Mouse (Mus musculus) midbrain, embryonic 13.5 days (tissue): ENCODE results near the gene Crabp1. TPM values are rescaled to one million over a fixed set of nuclear protein-coding genes. Genes with fewer than 3 reads are reported as not detected.

Experiments used
- ATAC-seq: fragments of 200-750 bp; cut with Nextera tagmentation; 2 replicates; pipeline ENCODE4 v1.8.0; 2017; ENCODE audit warnings: mild to moderate bottlenecking, moderate TSS enrichment, moderate library complexity
- H3K27ac ChIP-seq: fragments of 300-500 bp; sonication (generic); 2 replicates; pipeline ENCODE4 v1.5.1; 2015; ENCODE audit warnings: inconsistent platforms, mild to moderate bottlenecking, moderate library complexity
- H3K27me3 ChIP-seq: fragments of 300-500 bp; sonication (generic); 2 replicates; pipeline ENCODE4 v1.6.1; 2015; ENCODE audit warnings: mild to moderate bottlenecking, inconsistent platforms
- H3K36me3 ChIP-seq: fragments of 300-500 bp; sonication (generic); 2 replicates; pipeline ENCODE4 v1.6.1; 2015; ENCODE audit warnings: mild to moderate bottlenecking, inconsistent platforms
- H3K4me1 ChIP-seq: fragments of 300-500 bp; sonication (generic); replicated peaks from 2 replicates; pipeline ENCODE4 v1.6.1; 2015; ENCODE audit warnings: inconsistent platforms
- H3K4me2 ChIP-seq: fragments of 300-500 bp; sonication (generic); replicated peaks from 2 replicates; pipeline ENCODE4 v1.6.1; 2015; ENCODE audit warnings: moderate library complexity, mild to moderate bottlenecking, inconsistent platforms
- H3K4me3 ChIP-seq: fragments of 300-500 bp; sonication (generic); replicated peaks from 2 replicates; pipeline ENCODE4 v1.5.1; 2015; ENCODE audit warnings: mild to moderate bottlenecking, inconsistent platforms
- H3K9ac ChIP-seq: fragments of 300-500 bp; sonication (generic); replicated peaks from 2 replicates; pipeline ENCODE4 v1.6.1; 2015; ENCODE audit warnings: mild to moderate bottlenecking, inconsistent platforms
- H3K9me3 ChIP-seq: fragments of 300-500 bp; sonication (generic); 2 replicates; pipeline ENCODE4 v1.6.1; 2016; ENCODE audit warnings: mild to moderate bottlenecking, inconsistent platforms
- WGBS: fragments of 180-500 bp; shearing (Covaris S2); methylation state at CpG from one replicate; pipeline ENCODE4 v1.1.7; 2015; 5-methylcytosine and 5-hydroxymethylcytosine counted together
- polyA plus RNA-seq: library from polyadenylated mRNA; unstranded; fragments of >200 nt; fragmentation: Nextera tagmentation; extraction: Ambion mirVana; gene quantifications from 2 replicates; pipeline ENCODE4 v1.2.1, GENCODE M21; 2015

Gene Crabp1
- polyA plus RNA-seq, 1 experiment from 2014 or later = 83.3 TPM

GRCm38 (mm10) chr9:54821442-54822100 lies 57.0 kb downstream of the Crabp1 start:
- no peak overlapping the region for H3K27ac ChIP-seq
- no peak overlapping the region for H3K4me3 ChIP-seq
- no peaks in the 10 kb centered on the region for H3K4me1 ChIP-seq
- no peaks in the 10 kb centered on the region for H3K27me3 ChIP-seq
- no peak overlapping the region for H3K9ac ChIP-seq
- 61% methylated on average over 5 of the region's 5 CpGs for WGBS
- peak; percentile 85 for ATAC-seq
- H3K9me3 ChIP-seq = no peaks in the 10 kb centered on the region
- no peaks in the 10 kb centered on the region for H3K36me3 ChIP-seq
- H3K4me2 ChIP-seq = no peak overlapping the region

Other genes starting within 250 kb of the Crabp1 start
- not detected in 2 replicates for gene Sh2d7, start 225.8 kb upstream of the Crabp1 start, polyA plus RNA-seq
- gene Cib2, start 204.5 kb upstream of the Crabp1 start, polyA plus RNA-seq = 27.8 and 28.5 TPM in 2 replicates
- 109 and 114 TPM in 2 replicates for gene Idh3a, start 178.4 kb upstream of the Crabp1 start, polyA plus RNA-seq
- 8.8 and 12.2 TPM in 2 replicates for gene Acsbg1, start 102.9 kb upstream of the Crabp1 start, polyA plus RNA-seq
- 2.9 and 3.0 TPM in 2 replicates for gene Dnaja4, start 65.9 kb upstream of the Crabp1 start, polyA plus RNA-seq
- 119 and 120 TPM in 2 replicates for gene Wdr61, start 30.2 kb upstream of the Crabp1 start, polyA plus RNA-seq
- 49.5 and 53.1 TPM in 2 replicates for gene Ireb2, start 99.0 kb downstream of the Crabp1 start, polyA plus RNA-seq
- 2.9 and 3.0 TPM in 2 replicates for gene Hykk, start 152.5 kb downstream of the Crabp1 start, polyA plus RNA-seq
- gene Psma4, start 186.0 kb downstream of the Crabp1 start, polyA plus RNA-seq = 272 and 282 TPM in 2 replicates
- gene AY074887, start 186.2 kb downstream of the Crabp1 start, polyA plus RNA-seq = 1.1 and 1.2 TPM in 2 replicates
- 2.9 and 4.0 TPM in 2 replicates for gene Chrna5, start 216.1 kb downstream of the Crabp1 start, polyA plus RNA-seq